Mouse (Mus musculus): ENCODE measurements around the gene Spaca4. TPM values are rescaled to one million over a fixed set of nuclear protein-coding genes. Genes with fewer than 3 reads are reported as not detected.

Gene Spaca4
- total and polyA plus RNA-seq, 3 experiments, result 0.38 TPM; not detected in 2

DNA sequence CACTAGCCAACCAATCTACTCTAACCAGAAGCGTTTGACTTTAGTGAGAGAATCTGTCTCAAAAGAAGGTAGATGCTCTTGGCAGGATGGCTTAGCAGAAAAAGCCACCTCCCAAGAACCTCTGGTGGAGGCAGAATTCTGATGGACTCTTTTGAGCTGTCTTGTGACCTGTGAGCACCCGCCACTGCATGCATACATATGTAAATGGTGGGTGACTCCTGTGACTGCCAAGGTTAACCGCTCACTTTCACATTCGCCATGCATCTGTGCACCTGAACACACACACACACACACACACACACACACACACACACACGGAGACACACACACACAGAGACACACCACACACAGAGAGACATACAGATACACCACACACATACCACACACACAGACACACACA lies 21.8 kb upstream of the Spaca4 start:
- Histone ChIP-seq H3K9me3 (replicated peaks; ENCODE audit: insufficient read depth, low read length) (no peaks in the 10 kb centered on the region), H3K9ac (ENCODE audit: control insufficient read depth, low read depth, low read length, poor library complexity, severe bottlenecking) (no peak overlapping the region), H3K4me3 (ENCODE audit: control insufficient read depth in 1 of 2, insufficient read depth in 1 of 2, low read depth in 2 of 2, low read length in 2 of 2) (no peak overlapping the region), H3K4me1 (ENCODE audit: control insufficient read depth in 1 of 2, insufficient read depth in 2 of 2, low read length in 2 of 2) (no peaks in the 10 kb centered on the region), H3K27me3 (ENCODE audit: control insufficient read depth in 1 of 2, insufficient read depth in 2 of 2, low read length in 2 of 2) (0 out of 4 replicates have a peak, but pooled peaks cover 0 to 2% of the 10 kb centered on the region in 2 experiments), H3K27ac (ENCODE audit: control insufficient read depth, low read depth, low read length) (no peak overlapping the region), H3K36me3 (ENCODE audit: control insufficient read depth in 1 of 2, insufficient read depth in 2 of 2, low read length in 2 of 2) (no peaks in the 10 kb centered on the region), H3K79me2 (ENCODE audit: control insufficient read depth, insufficient read depth, low read length, poor library complexity) (no peaks in the 10 kb centered on the region)
- DNase-seq (ENCODE audit: low read depth, low spot score), result no peak
- TF ChIP-seq TAL1 (IDR thresholded peaks at IDR 0.05; ENCODE audit: low read length) (no peak), TCF12 (IDR thresholded peaks at IDR 0.05; ENCODE audit: low read depth, low read length) (no peak), GABPA (IDR thresholded peaks at IDR 0.05; ENCODE audit: low read depth, low read length) (no peak), KAT2A (conservative IDR thresholded peaks at IDR 0.05; ENCODE audit: low read depth, low read length) (no peak), BHLHE40 (IDR thresholded peaks at IDR 0.05; ENCODE audit: borderline replicate concordance, low read depth, low read length) (no peak), GATA1 (IDR thresholded peaks at IDR 0.05; ENCODE audit: low read depth, low read length) (no peak), ELF1 (IDR thresholded peaks at IDR 0.05; ENCODE audit: low read depth, low read length) (no peak), RCOR1 (IDR thresholded peaks at IDR 0.05; ENCODE audit: low read depth, low read length) (no peak), MAX (IDR thresholded peaks at IDR 0.05; ENCODE audit: low read length) (no peak)

DNA sequence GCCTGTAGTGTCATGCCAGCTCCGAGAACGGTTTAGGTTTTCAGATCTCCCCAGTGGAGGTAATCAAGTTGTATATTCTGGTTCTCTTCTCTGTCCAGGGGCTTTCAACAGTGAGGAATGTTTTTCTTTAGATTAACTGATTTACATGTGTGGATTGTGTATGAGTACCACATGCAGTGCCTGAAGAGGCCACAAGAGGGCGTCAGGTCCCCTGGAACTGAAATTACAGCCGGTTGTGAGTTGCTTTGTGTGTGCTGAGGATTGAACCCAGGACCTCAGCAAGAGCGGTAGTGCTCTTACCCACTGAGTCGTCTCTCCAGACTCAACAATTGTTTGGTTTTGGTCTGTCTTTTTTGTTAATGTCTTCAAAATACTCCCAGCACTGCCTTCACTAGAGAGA lies 20.9 kb upstream of the Spaca4 start:
- Histone ChIP-seq H3K9ac (ENCODE audit: control insufficient read depth, low read depth, low read length, poor library complexity, severe bottlenecking) (no peak overlapping the region), H3K4me3 (ENCODE audit: control insufficient read depth in 1 of 2, insufficient read depth in 1 of 2, low read depth in 2 of 2, low read length in 2 of 2) (no peak overlapping the region), H3K4me1 (ENCODE audit: control insufficient read depth in 1 of 2, insufficient read depth in 2 of 2, low read length in 2 of 2) (peaks cover 0 to 8% of the 10 kb centered on the region in 2 experiments; a peak in 2 of 4 replicates), H3K9me3 (replicated peaks; ENCODE audit: insufficient read depth, low read length) (no peaks in the 10 kb centered on the region), H3K36me3 (ENCODE audit: control insufficient read depth in 1 of 2, insufficient read depth in 2 of 2, low read length in 2 of 2) (peaks cover 0 to 4% of the 10 kb centered on the region in 2 experiments; a peak in 1 of 4 replicates), H3K27me3 (ENCODE audit: control insufficient read depth in 1 of 2, insufficient read depth in 2 of 2, low read length in 2 of 2) (no peaks in the 10 kb centered on the region), H3K27ac (ENCODE audit: control insufficient read depth, low read depth, low read length) (no peak overlapping the region), H3K79me2 (ENCODE audit: control insufficient read depth, insufficient read depth, low read length, poor library complexity) (no peaks in the 10 kb centered on the region)
- TF ChIP-seq CTCF (IDR thresholded peaks at IDR 0.05 in 2 of 3, conservative IDR thresholded peaks at IDR 0.05 in 1 of 3; ENCODE audit: control insufficient read depth in 1 of 3, insufficient read depth in 1 of 3, low read depth in 2 of 3, low read length in 3 of 3, poor library complexity in 1 of 3, severe bottlenecking in 1 of 3) (peak; percentile 66 to 81 (median 77)), ZNF384 (IDR thresholded peaks at IDR 0.05; ENCODE audit: low read depth, low read length) (no peak), NRF1 (IDR thresholded peaks at IDR 0.05; ENCODE audit: insufficient read depth, low read depth, low read length, poor library complexity, severe bottlenecking) (no peak), ELF1 (IDR thresholded peaks at IDR 0.05; ENCODE audit: low read depth, low read length) (no peak), ZKSCAN1 (IDR thresholded peaks at IDR 0.05; ENCODE audit: low read depth, low read length) (no peak), MEF2A (IDR thresholded peaks at IDR 0.05; ENCODE audit: extremely low read depth, insufficient replicate concordance, low read depth, low read length, poor library complexity, severe bottlenecking) (no peak), MYC (IDR thresholded peaks at IDR 0.05; ENCODE audit: low read depth, low read length) (no peak), GABPA (IDR thresholded peaks at IDR 0.05; ENCODE audit: low read depth, low read length) (no peak), USF1 (IDR thresholded peaks at IDR 0.05; ENCODE audit: low read depth, low read length) (no peak), TBP (IDR thresholded peaks at IDR 0.05; ENCODE audit: low read depth, low read length) (no peak), E2F4 (IDR thresholded peaks at IDR 0.05; ENCODE audit: borderline replicate concordance, low read depth, low read length) (no peak), RCOR1 (IDR thresholded peaks at IDR 0.05; ENCODE audit: low read depth, low read length) (no peak), JUND (IDR thresholded peaks at IDR 0.05; ENCODE audit: low read depth, low read length) (no peak), GATA1 (IDR thresholded peaks at IDR 0.05; ENCODE audit: low read depth, low read length) (no peak), POLR2AphosphoS2 (IDR thresholded peaks at IDR 0.05; ENCODE audit: low read length) (no peak), ZC3H11A (IDR thresholded peaks at IDR 0.05; ENCODE audit: low read depth, low read length) (peak; percentile 38; the same call in 1 of the 2 replicates), MXI1 (IDR thresholded peaks at IDR 0.05; ENCODE audit: low read depth, low read length) (no peak), KAT2A (conservative IDR thresholded peaks at IDR 0.05; ENCODE audit: low read depth, low read length) (no peak), SIN3A (IDR thresholded peaks at IDR 0.05; ENCODE audit: low read length) (no peak), MYB (IDR thresholded peaks at IDR 0.05; ENCODE audit: low read depth, low read length) (no peak), RAD21 (IDR thresholded peaks at IDR 0.05; ENCODE audit: low read depth, low read length) (peak; percentile 56), POLR2A (IDR thresholded peaks at IDR 0.05; ENCODE audit: control insufficient read depth in 1 of 2, insufficient read depth in 1 of 2, low read depth in 1 of 2, low read length in 2 of 2, poor library complexity in 1 of 2) (no peak), MAZ (IDR thresholded peaks at IDR 0.05; ENCODE audit: low read depth, low read length) (no peak), NELFE (IDR thresholded peaks at IDR 0.05; ENCODE audit: low read depth, low read length) (no peak), SMC3 (IDR thresholded peaks at IDR 0.05; ENCODE audit: low read depth, low read length) (peak; percentile 78), USF2 (IDR thresholded peaks at IDR 0.05; ENCODE audit: borderline replicate concordance in 1 of 2, insufficient read depth in 1 of 2, low read depth in 1 of 2, low read length in 2 of 2) (no peak)
- DNase-seq (ENCODE audit: low read depth, low spot score), result peak; percentile 58

Data from MEL (cell line).